Mouse (Mus musculus) heart, postnatal 10 days (tissue): ENCODE measurements around the gene Smpd2. TPM values are rescaled to one million over a fixed set of nuclear protein-coding genes. Genes with fewer than 3 reads are reported as not detected.
A peak's percentile ranks its signal among the peaks of the same experiment; 100 is the strongest.

Experiments used
- DNase-seq, 2 experiments: peaks; one replicate each; pipeline ENCODE4 v3.0.0; 2021
- intact Hi-C: fragments of 180-260 bp; cut with DNase I; formaldehyde crosslinking; loops from one replicate; pipeline ENCODE4 v1.15.1; 2025
- total RNA-seq, 2 experiments: library from RNA; stranded (reverse); gene quantifications; 2 replicates each; pipeline ENCODE4 v1.2.3; 2021

Gene Smpd2
- total RNA-seq: 10 to 100 TPM; 48.2 to 57.7 TPM

DNA sequence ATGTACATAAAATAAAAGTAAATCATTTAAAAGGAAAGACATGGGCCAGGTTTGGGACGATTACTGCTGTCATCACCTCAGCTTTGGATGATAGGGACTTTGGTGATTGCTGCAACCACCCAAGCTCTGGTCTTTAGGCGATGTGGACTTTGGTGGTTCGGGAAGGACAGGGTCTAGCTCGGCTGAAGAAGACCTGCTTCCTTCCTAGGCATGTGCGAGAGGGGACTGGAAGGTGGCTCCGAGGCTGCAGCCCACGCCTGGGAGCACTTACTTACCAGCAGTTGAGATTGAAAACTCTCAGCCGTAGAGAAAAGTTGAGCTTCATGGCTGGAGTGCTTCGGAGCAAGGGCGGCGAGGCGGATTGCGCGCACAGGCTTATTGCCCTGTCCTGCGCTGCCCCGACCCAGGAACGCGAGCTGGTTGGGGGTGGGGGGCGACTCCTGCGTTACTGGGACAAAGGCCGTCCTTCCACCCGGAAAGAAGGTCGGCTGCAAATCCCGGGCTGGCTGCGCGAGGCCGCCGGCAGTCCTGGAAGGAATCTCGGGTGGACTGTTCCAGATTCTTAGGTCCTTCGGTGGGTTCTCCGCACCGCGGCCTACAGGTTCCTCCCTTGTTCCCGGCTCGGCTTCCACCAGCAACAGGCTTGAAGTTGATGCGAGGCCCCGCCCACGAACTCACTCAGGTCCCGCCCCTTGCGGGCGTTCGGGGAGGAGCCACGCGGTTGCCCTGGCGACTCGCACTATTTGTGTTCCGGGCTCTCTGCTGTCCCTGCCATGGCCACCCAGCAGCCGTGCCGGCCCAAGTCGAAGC, at the start of gene Smpd2, which contains the start of gene Ppil6:
Smpd2 (minus strand) TSS at position 662 of the 810 bp plus-strand sequence.
Ppil6 (plus strand) TSS at position 732 of the 810 bp plus-strand sequence.
- intact Hi-C loops: no loop called here
- peak; percentile 97 to 98 for DNase-seq

DNA sequence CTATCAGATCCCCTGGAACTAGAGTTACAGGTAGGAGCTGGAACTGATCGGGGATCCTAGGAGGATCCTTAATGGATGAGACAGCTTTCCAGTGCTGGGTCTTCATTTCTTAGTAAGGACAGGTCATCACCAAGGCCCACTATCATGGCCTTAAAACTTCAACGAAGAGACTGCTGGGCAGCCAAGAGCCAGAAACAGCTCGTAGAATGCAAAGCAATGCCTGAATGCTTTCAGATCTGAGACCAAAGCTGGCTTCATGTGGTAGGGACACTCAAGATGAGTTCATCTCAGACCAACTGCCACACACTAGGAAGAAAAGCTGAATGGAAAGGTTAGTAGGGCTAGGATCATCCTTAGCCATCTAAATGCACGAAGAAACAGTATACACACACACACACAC, 48.8 kb upstream of the Smpd2 start:
- intact Hi-C loops: no loop called here
- no peak for DNase-seq

DNA sequence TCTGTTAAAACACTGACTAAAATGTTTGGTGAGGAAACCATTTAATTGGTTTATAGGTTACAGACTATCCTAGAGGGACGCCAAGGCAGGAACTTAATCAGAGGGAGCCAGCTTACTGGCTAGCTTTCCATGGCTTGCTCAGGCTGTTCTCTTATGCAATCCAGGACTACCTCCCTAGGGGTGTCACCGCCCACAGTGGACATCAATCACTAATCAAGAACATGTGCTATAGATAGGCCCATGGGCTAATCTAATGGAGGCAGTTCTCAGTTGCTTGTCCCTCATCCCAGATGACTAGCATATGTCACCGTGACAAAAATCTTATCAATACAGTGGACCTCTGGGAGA, 47.8 kb upstream of the Smpd2 start:
- intact Hi-C loops: no loop called here
- DNase-seq: no peak

DNA sequence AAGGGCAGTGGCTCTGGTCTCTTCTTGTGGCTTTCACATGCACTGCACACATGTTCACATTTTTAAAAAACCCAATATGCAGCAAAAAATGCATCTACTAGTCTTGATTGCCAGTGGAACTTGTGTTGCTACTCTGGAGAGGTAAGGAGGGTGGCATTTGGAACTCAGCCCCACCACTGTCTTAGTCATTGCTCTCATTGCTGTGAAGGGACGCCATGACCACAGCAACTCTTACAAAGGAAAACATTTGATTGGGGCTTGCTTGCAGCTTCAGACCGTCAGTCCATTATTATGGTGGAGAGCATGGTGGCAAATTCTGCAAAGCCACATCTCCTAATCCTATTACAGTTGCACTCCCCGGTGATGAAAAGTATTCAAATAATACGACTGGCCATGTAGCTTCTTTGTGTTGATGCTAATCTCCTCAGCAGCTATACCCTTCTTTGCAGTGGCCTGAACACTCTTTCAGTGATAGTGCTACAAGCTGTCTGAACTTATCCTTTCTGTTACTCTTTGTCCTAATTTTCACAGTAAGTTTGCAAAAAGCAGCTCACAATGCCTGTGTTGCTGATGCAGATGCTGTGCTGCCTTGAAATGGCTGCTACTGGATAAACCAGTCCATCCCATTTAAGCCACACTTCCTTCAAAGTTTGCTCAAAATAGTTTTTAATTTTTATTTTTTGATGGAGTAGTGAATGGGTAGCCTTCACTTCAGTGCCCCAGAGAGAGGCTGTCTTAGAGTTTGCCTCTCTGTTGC, 47.2 kb upstream of the Smpd2 start:
- intact Hi-C loops: no loop called here
- no peak for DNase-seq

DNA sequence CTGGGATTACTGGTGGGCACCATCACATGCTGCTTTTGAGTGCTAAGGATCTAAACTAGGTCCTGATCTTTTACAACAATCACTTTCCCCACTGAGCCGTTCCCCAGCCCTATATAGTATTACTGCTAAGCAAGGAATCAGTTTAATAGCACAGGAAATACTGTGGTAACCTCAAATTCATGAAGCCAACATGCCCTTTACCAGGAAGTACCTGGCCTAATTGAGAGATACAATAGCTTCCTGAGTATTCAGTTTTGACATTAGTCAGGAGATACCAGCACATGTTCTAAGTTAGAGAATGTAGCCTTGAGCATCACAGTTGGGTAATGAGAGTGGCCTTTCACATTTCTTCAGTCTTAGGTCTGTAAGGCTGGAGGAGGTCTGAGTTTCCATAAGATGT, 46.5 kb upstream of the Smpd2 start:
- intact Hi-C loops: no loop called here
- no peak for DNase-seq

DNA sequence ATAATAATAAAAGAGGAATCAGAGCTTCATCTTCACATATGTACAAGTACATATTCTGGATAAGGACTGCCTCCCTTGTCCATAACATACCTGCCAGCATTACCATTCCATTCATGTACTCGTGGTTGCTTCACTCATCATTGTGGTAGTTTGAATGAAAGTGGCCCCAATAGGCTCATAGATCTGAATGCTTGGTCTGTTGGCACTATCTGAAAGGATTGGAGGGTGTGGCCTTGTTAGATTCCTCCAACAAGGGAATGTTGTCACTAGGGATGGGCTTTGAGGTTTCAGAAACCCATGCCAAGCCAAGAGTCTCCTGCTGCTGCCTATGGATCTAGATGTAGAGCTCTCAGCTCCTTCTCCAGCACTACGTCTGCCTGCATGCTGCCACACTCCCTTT, 45.8 kb upstream of the Smpd2 start:
- DNase-seq: no peak
- intact Hi-C loops: no loop called here

DNA sequence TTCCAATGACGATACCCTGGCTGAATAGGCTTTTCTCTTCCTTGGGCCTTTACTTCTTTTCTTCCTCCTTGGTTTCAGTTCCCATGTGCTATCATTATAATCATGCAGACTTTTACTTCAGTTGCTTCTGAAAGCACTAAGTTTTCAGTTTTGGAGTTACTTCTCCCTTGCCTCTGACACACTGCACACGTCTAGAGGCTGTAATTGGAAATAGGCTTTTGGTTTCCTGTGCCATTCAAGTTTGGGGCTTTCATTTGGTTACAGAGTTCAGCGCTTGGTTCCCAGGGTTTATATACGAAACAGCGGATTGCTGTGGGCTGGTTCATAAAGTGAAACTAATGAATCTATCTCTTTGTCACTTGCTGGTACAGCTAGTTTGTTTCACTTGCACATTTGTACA, 39.8 kb upstream of the Smpd2 start:
- intact Hi-C loops: no loop called here
- no peak for DNase-seq

DNA sequence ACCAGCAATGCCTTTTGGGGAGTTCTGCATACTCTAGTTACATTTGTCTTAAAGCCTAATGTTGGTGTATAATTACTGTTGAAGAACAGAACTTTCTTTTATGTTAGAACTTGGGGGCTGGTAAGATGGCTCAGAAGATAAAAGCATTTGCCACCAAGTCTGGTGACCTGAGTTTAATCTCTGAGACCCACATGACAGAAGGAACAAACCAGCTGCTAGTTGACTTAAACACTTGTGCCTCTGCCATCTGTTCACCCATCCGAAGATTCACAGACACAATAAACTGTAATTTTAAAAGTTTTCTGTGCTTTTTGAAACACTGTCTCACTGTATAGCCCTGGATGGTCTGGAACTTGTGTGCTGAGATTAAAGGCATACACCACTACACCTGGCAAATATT, 35.5 kb upstream of the Smpd2 start:
- intact Hi-C loops: no loop called here

DNA sequence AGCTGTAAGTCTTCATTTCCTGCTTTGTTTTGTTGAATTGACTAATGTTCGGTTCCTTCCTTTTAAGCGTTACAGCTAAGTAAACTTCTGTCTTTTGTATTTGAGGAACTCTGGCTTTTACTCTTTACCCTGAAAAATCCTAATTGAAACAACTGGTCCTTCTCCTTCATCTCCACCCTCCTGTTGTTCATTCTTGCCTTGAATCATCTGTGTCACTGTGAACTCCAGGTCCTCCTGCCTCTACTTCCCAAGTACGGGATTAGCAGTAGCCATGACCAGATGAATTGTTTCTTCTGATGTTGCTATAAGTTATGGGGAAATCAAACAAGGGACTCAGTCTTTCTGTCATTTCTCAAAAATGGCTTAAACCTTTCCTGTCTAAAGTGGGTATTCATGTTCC, 33.2 kb upstream of the Smpd2 start:
- intact Hi-C loops: loop anchor here (5.0 kb wide), 1 partner anchor 74 kb away; no protein-coding TSS in a partner anchor
- DNase-seq: no peak

More for the DNA sequence above, 35.5 kb upstream of the Smpd2 start:
- DNase-seq: no peak

DNA sequence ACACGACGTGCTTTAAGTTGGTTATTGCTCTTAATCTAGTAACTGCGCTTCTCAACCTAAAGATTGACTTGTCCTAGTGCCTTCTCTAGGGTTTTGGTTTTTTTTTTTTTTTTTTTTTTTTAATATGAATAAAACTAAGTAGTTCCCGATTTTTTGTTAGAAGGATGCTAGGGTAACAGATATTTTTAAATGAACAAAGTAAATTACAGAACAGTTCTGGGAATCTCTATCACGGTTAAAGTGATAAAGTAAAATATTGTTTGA, 30.2 kb upstream of the Smpd2 start:
- intact Hi-C loops: loop anchor here (5.0 kb wide), 1 partner anchor 77 kb away; no protein-coding TSS in a partner anchor
- no peak for DNase-seq

DNA sequence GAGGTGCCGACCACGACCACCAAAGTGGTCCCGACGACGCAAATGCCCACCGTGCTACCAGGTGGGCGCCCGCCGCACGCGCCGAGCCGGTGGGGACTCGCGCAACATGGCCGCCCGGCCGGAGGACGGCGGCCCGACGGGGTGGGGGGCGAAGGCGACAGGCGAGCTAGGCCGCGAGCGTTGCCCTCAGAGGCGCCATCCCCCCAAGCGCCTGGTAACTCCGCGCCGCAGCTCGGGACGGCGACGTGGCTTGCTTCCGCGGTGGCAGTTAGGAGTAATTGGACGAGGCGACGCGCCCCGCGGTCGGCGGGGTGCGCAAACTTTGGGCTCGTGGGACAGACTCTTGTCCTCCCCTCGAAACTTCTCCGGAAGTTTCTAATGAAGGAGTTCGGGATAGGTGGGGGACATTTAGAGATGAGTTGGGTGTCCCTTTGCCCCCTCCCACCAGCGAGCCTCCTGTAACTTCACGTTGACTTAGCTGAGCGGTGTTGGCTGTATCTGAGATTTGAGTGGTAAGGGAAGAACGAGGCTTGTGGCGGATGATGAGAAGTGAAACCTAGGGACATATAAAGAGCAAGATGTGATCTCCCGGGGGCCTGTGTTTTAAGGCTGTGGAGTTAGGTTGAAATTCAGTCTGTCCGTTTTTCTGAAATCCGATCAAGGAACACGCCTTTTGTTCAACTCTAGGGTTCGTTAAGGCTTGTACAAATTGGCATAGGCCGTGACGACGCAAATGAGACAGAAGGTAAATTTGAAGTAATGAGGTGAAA, 29.7 kb upstream of the Smpd2 start:
- DNase-seq: peak; percentile 75 to 76
- intact Hi-C loops: loop anchor here (5.0 kb wide), 2 partner anchors 77 to 287 kb away; partner anchors contain the start of genes Cep57l1 and Sesn1

DNA sequence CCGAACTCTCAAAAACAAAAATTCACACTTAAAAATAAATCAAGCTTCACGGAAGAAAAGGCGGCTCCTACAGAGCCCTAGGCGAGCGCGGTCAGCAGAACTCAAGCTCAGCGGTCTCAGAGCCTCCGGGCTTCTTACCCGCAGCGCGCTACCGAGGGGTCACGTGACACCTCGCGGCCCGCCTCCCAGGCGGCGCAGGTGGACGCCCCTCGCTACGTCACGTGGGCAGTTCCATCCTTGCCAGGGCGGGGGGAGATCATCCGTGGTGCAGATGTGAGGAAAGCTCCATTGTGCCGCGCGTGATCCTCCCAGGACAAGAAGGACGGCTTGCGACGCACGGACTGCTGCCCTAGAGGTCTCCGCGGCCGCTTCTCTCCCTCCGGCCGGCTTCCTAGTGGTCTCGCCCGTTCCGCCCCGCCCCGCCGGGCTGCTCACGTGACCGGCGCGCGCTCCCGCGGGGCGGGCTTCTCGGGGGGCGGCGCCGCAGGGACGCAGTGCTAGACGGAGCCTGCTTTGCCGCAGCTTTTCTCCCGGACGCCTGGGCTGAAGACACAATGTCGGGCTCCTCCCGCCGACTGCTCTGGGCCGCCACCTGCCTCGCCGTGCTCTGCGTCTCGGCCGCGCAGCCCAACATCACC, 28.9 kb upstream of the Smpd2 start, which contains the start of gene Cd164:
Cd164 (plus strand) TSS at position 434 of the 638 bp plus-strand sequence.
- peak; percentile 94 for DNase-seq
- intact Hi-C loops: loop anchor here (1.0 to 5.0 kb wide), 3 partner anchors 159 to 288 kb away; partner anchors contain the start of genes Cep57l1 and Sesn1

DNA sequence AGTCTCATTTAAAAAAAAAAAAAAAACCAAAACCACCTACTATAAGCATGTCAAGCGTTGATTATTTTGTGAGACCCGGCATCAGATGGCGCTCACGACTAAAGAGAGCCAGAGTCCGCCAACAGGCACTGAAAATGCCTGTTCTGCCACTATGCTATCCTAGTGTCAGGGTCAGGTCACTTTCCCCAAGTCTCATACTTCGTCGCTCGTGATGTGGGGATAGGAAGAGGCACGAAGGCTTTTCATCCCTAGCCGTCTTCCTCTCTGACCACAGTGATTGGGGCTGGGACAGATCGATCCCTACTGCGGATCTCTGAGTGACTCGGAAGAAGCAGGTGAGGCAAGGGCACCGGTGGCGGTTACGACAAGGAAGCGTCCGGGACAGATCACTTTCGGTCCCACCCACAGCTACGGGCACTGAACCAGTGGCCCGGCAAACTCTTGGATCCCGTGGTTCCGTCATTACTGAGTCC, 28.4 kb upstream of the Smpd2 start:
- DNase-seq: peak; percentile 84 to 86
- intact Hi-C loops: loop anchor here (1.0 to 5.0 kb wide), 3 partner anchors 160 to 289 kb away; partner anchors contain the start of genes Cep57l1 and Sesn1

DNA sequence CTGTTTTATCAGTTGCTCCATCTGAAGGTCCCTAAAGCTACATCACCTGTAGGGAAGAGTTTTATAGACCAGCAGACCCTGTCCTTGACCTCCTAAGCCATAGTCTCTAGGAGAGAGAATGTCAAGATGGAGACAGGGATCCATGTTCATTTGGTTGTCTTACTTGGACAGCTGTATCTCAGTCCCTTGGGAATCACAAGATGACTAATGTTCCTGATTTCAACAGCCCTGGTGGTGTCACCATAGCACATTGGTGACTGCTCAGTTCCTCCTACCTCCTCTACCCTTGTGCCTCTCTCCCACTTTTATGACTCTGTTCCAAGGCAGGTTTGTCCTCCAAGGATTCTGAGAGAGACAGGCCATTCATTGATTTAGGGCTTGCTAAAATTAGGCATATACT, 24.8 kb upstream of the Smpd2 start:
- no peak for DNase-seq
- intact Hi-C loops: loop anchor here (5.0 kb wide), 2 partner anchors 292 to 782 kb away; partner anchors contain the start of genes Cep57l1 and Sesn1

DNA sequence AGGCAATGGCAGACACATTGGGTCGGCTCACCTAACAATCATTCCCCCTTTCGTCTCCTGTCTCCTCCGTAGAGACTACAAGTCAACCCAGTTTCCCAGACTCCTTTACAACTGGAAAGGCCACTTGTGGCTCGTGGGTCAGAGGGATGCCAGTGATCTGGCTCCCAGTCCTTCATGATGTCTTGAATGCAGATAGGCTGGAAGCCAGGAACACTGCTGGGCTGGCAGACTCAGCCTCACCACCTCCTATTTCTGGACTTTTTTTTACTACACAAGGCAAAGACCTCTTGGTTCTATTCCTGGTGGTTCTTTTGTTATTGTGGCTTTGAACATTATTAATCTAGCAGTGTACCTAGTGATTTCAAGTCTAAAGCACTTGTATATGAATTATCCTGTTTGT, 24.1 kb upstream of the Smpd2 start:
- intact Hi-C loops: loop anchor here (5.0 kb wide), 1 partner anchor 783 kb away; no protein-coding TSS in a partner anchor
- DNase-seq: peak; percentile 25 to 27

DNA sequence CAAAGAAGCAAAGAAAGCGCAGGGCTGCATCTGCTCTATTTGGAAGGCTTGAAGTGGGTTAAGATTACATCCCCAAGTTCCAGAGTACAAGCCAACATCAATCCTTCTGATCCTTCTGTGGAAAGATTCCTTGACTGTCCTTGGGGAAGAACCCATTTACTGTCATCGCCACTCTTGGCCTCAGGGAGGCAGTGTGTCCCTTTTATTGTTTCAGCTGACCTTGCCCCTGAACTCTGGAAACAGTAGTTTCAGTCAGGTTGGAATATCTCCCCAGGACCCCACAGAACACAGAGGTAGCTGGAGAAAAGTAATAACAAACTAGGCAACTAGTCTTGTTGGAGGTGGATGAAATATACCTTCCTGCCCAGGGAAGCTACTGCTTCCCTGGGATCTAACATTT, 19.0 kb upstream of the Smpd2 start:
- DNase-seq: peak; percentile 41 to 52

DNA sequence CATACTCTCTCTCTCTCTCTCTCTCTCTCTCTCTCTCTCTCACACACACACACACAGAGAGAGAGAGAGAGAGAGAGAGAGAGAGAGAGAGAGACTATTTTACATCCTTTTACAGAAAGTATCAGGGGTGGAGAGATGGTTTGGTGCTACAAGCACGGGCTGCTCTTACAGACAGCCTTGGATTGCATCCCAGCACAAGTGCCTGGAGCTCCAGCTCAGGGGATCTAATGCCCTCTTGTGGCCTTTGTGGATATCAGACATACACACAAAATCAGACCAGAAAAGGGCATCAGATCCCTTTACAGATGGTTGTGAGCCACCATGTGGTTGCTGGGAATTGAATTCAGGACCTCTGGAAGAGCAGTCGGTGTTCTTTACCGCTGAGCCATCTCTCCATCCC, 15.3 kb upstream of the Smpd2 start:
- DNase-seq: peak; percentile 85
- intact Hi-C loops: loop anchor here (1.0 to 10.0 kb wide), 3 partner anchors 71 to 501 kb away; partner anchors contain the start of genes Ak9 and Fig4

More for the DNA sequence above, 19.0 kb upstream of the Smpd2 start:
- intact Hi-C loops: loop anchor here (10.0 kb wide), 2 partner anchors 74 to 204 kb away; partner anchors contain the start of genes Ak9 and Fig4

DNA sequence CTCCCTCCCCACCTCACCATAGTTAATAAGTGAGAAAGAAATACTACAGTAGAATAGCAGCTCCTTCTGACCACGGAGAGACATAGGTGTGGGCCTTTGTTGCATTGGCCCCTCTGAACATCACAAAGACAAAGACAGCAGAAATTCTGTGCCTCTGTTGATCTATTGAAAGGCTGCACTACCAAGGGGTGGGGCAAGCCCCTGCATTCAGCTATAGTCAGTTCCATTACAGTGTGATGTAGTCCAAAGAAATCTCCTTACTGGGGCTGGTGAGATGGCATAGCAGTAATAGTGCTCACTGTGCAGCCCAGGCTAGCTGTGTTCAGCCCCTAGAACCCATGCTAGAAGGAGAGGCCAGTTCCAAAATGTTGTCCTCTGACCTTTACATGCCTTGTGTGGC, 14.8 kb upstream of the Smpd2 start:
- intact Hi-C loops: loop anchor here (1.0 to 10.0 kb wide), 3 partner anchors 70 to 501 kb away; partner anchors contain the start of genes Ak9 and Fig4

DNA sequence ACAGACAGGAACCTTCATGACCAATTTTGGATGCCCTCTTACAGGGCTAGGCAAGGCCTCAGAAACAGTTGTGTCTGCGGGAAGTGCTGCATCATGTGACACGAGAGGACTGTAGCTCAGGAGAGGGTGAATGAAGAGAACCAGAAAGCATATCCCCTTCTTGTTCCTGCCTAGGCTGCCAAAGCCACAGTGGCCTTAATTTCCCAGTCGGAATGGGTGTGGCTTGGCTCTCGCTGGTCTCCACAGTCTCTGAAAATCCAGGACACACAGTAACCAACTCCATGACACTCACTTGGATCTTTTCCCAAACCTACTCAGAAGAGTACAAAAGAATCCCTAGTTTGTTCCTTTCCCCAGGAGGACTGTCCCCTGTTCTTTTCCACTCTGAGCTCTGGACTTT, 10.8 kb upstream of the Smpd2 start:
- intact Hi-C loops: loop anchor here (10.0 kb wide), 2 partner anchors 66 to 196 kb away; partner anchors contain the start of genes Ak9 and Fig4
- DNase-seq: peak; percentile 69 to 72

More for the DNA sequence above, 14.8 kb upstream of the Smpd2 start:
- no peak for DNase-seq

DNA sequence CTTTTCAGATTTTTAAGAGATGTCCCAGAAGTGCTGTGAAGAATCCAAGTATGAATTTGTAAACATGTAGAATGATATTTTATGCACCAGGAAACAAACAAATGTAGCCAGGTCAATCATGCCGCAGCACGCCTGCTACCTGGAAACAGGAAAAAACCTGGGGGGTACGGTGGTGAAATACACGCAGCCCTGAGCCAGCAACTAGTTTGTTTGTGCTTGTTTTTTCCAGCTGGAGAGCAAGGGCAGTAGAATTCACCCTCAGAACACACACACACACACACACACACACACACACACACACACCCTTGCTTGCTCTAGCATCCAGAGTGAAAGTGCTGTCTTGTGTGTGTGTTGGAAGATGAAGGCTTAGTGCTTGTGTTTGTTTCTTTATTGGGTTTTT, 942 bp upstream of the Smpd2 start:
- intact Hi-C loops: no loop called here
- DNase-seq: no peak
